Mouse (Mus musculus) heart, postnatal 10 days (tissue): ENCODE results near the gene Bag5. TPM values are rescaled to one million over a fixed set of nuclear protein-coding genes. Genes with fewer than 3 reads are reported as not detected.

Experiments used
- DNase-seq, 2 experiments: peaks; one replicate each; pipeline ENCODE4 v3.0.0; 2021
- intact Hi-C: fragments of 180-260 bp; cut with DNase I; formaldehyde crosslinking; loops from one replicate; pipeline ENCODE4 v1.15.1; 2025
- total RNA-seq, 2 experiments: library from RNA; stranded (reverse); gene quantifications; 2 replicates each; pipeline ENCODE4 v1.2.3; 2021

Bag5 gene
- total RNA-seq, 2 experiments from 2014 or later = 29.1 to 32.7 TPM

GRCm38 (mm10) chr12:111703301-111703700, 9.8 kb downstream of the Bag5 start:
- no peak for DNase-seq
- intact Hi-C loops = no loop called here

- DNase-seq = no peak
- intact Hi-C loops = no loop called here
Measured at GRCm38 (mm10) chr12:111700920-111701458, 12.1 kb downstream of the Bag5 start.

- intact Hi-C loops = loop anchor here (5.0 kb wide), 2 partner anchors 33 to 47 kb away; no protein-coding TSS in a partner anchor
- no peak for DNase-seq
Measured at GRCm38 (mm10) chr12:111699542-111699941, 13.5 kb downstream of the Bag5 start.

GRCm38 (mm10) chr12:111698346-111698913, 14.6 kb downstream of the Bag5 start:
- intact Hi-C loops = loop anchor here (5.0 kb wide), 2 partner anchors 34 to 46 kb away; no protein-coding TSS in a partner anchor
- no peak for DNase-seq

GRCm38 (mm10) chr12:111697708-111698107, 15.3 kb downstream of the Bag5 start:
- intact Hi-C loops = loop anchor here (5.0 kb wide), 2 partner anchors 35 to 45 kb away; no protein-coding TSS in a partner anchor
- DNase-seq = no peak

GRCm38 (mm10) chr12:111696239-111696638, 16.8 kb downstream of the Bag5 start:
- intact Hi-C loops = loop anchor here (1.0 to 5.0 kb wide), 3 partner anchors 28 to 44 kb away; no protein-coding TSS in a partner anchor

GRCm38 (mm10) chr12:111694880-111695804, 17.9 kb downstream of the Bag5 start:
- intact Hi-C loops = loop anchor here (5.0 kb wide), 2 partner anchors 37 to 43 kb away; no protein-coding TSS in a partner anchor
- no peak for DNase-seq

More at GRCm38 (mm10) chr12:111696239-111696638, 16.8 kb downstream of the Bag5 start:
- DNase-seq = peak; percentile 84 to 88

- DNase-seq = peak in 1 of 2 experiments; percentile 43
- intact Hi-C loops = no loop called here
Measured at GRCm38 (mm10) chr12:111694271-111694781, 18.7 kb downstream of the Bag5 start.

- DNase-seq = no peak
- intact Hi-C loops = no loop called here
Measured at GRCm38 (mm10) chr12:111693341-111694270, 19.5 kb downstream of the Bag5 start.

- intact Hi-C loops = no loop called here
- no peak for DNase-seq
Measured at GRCm38 (mm10) chr12:111692899-111693298, 20.2 kb downstream of the Bag5 start.

GRCm38 (mm10) chr12:111691346-111691872, 21.6 kb downstream of the Bag5 start:
- peak in 1 of 2 experiments; percentile 62 for DNase-seq
- intact Hi-C loops = no loop called here

GRCm38 (mm10) chr12:111689426-111689825, 23.6 kb downstream of the Bag5 start:
- no peak for DNase-seq
- intact Hi-C loops = no loop called here

GRCm38 (mm10) chr12:111688069-111688428, 25.0 kb downstream of the Bag5 start:
- intact Hi-C loops = no loop called here
- DNase-seq = no peak

GRCm38 (mm10) chr12:111687350-111688068, 25.5 kb downstream of the Bag5 start:
- intact Hi-C loops = no loop called here

GRCm38 (mm10) chr12:111686390-111686789, 26.7 kb downstream of the Bag5 start:
- intact Hi-C loops = no loop called here
- no peak for DNase-seq

More at GRCm38 (mm10) chr12:111687350-111688068, 25.5 kb downstream of the Bag5 start:
- peak; percentile 90 to 92 for DNase-seq

- intact Hi-C loops = no loop called here
- no peak for DNase-seq
Measured at GRCm38 (mm10) chr12:111682806-111683205, 30.3 kb downstream of the Bag5 start.

GRCm38 (mm10) chr12:111682003-111682402, 31.1 kb downstream of the Bag5 start:
- DNase-seq = no peak
- intact Hi-C loops = no loop called here

GRCm38 (mm10) chr12:111681305-111681704, 31.8 kb downstream of the Bag5 start:
- no peak for DNase-seq
- intact Hi-C loops = no loop called here

GRCm38 (mm10) chr12:111680661-111681060, 32.4 kb downstream of the Bag5 start:
- DNase-seq = no peak
- intact Hi-C loops = no loop called here
